Mouse (Mus musculus): ENCODE measurements around the gene Eif3k. TPM values are rescaled to one million over a fixed set of nuclear protein-coding genes. Genes with fewer than 3 reads are reported as not detected.

The Eif3k gene
- polyA plus RNA-seq, 1 experiment from 2014 or later = 342 TPM

GRCm38 (mm10) chr7:28941542-28941941, 40.1 kb downstream of the Eif3k start:
- ATAC-seq (ENCODE audit: low FRiP score) = no peak
- 89% methylated on average over 4 of the region's 4 CpGs for WGBS
- no peak overlapping the region for H3K4me3 ChIP-seq (replicated peaks)
- 0 out of 2 replicates have a peak, but pooled peaks cover 4% of the 10 kb centered on the region for H3K27me3 ChIP-seq
- H3K27ac ChIP-seq = peak overlapping the region; percentile 43; the same call in 1 of the 2 replicates
- no peaks in the 10 kb centered on the region for H3K9me3 ChIP-seq
- H3K36me3 ChIP-seq (replicated peaks) = no peaks in the 10 kb centered on the region
- H3K4me1 ChIP-seq = peaks cover 44% of the 10 kb centered on the region
- H3K4me2 ChIP-seq = no peak overlapping the region
- no peak overlapping the region for H3K9ac ChIP-seq

- no peak overlapping the region for H3K4me3 ChIP-seq (replicated peaks)
- H3K36me3 ChIP-seq (replicated peaks) = no peaks in the 10 kb centered on the region
- no peak for ATAC-seq (ENCODE audit: low FRiP score)
- no peak overlapping the region for H3K4me2 ChIP-seq
- H3K4me1 ChIP-seq = peaks cover 44% of the 10 kb centered on the region
- 85% methylated on average over 4 of the region's 4 CpGs for WGBS
- 0 out of 2 replicates have a peak, but pooled peaks cover 4% of the 10 kb centered on the region for H3K27me3 ChIP-seq
- 0 out of 2 replicates have a peak overlapping the region, but pooled peaks have one; percentile 43 for H3K27ac ChIP-seq
- no peak overlapping the region for H3K9ac ChIP-seq
- H3K9me3 ChIP-seq = no peaks in the 10 kb centered on the region
Measured at GRCm38 (mm10) chr7:28941129-28941528, 40.5 kb downstream of the Eif3k start.

GRCm38 (mm10) chr7:28939418-28940183, 42.1 kb downstream of the Eif3k start:
- no peak overlapping the region for H3K4me2 ChIP-seq
- no peak for ATAC-seq (ENCODE audit: low FRiP score)
- H3K27ac ChIP-seq = no peak overlapping the region
- H3K9me3 ChIP-seq = no peaks in the 10 kb centered on the region
- peaks cover 29% of the 10 kb centered on the region for H3K4me1 ChIP-seq
- WGBS = 92% methylated on average over 7 of the region's 7 CpGs
- no peaks in the 10 kb centered on the region for H3K36me3 ChIP-seq (replicated peaks)
- no peak overlapping the region for H3K4me3 ChIP-seq (replicated peaks)
- 0 out of 2 replicates have a peak, but pooled peaks cover 4% of the 10 kb centered on the region for H3K27me3 ChIP-seq
- no peak overlapping the region for H3K9ac ChIP-seq

GRCm38 (mm10) chr7:28938654-28939053, 43.0 kb downstream of the Eif3k start:
- Histone ChIP-seq H3K27ac (no peak overlapping the region), H3K4me1 (peaks cover 28% of the 10 kb centered on the region), H3K36me3 (replicated peaks) (no peaks in the 10 kb centered on the region), H3K27me3 (0 out of 2 replicates have a peak, but pooled peaks cover 2% of the 10 kb centered on the region), H3K9ac (no peak overlapping the region), H3K9me3 (no peaks in the 10 kb centered on the region), H3K4me3 (replicated peaks) (no peak overlapping the region), H3K4me2 (no peak overlapping the region)
- 53% methylated on average over 4 of the region's 4 CpGs for WGBS
- no peak; the same call in 1 of the 2 replicates for ATAC-seq (ENCODE audit: low FRiP score)

GRCm38 (mm10) chr7:28936787-28937186, 44.9 kb downstream of the Eif3k start:
- no peaks in the 10 kb centered on the region for H3K9me3 ChIP-seq
- peaks cover 29% of the 10 kb centered on the region for H3K4me1 ChIP-seq
- H3K4me3 ChIP-seq (replicated peaks) = no peak overlapping the region
- H3K27ac ChIP-seq = peak overlapping the region; percentile 44
- H3K27me3 ChIP-seq = no peaks in the 10 kb centered on the region
- no peaks in the 10 kb centered on the region for H3K36me3 ChIP-seq (replicated peaks)
- no peak for ATAC-seq (ENCODE audit: low FRiP score)
- no peak overlapping the region for H3K9ac ChIP-seq
- H3K4me2 ChIP-seq = no peak overlapping the region
- 78% methylated on average over 4 of the region's 4 CpGs for WGBS

- no peaks in the 10 kb centered on the region for H3K27me3 ChIP-seq
- H3K4me3 ChIP-seq (replicated peaks) = no peak overlapping the region
- no peak overlapping the region for H3K4me2 ChIP-seq
- no peak overlapping the region for H3K9ac ChIP-seq
- WGBS = 90% methylated on average over 2 of the region's 2 CpGs
- no peak for ATAC-seq (ENCODE audit: low FRiP score)
- peaks cover 40% of the 10 kb centered on the region for H3K4me1 ChIP-seq
- H3K9me3 ChIP-seq = no peaks in the 10 kb centered on the region
- no peak overlapping the region for H3K27ac ChIP-seq
- H3K36me3 ChIP-seq (replicated peaks) = no peaks in the 10 kb centered on the region
Measured at GRCm38 (mm10) chr7:28933825-28934224, 47.8 kb downstream of the Eif3k start.

- H3K27ac ChIP-seq = no peak overlapping the region
- no peak overlapping the region for H3K9ac ChIP-seq
- H3K36me3 ChIP-seq (replicated peaks) = no peaks in the 10 kb centered on the region
- peaks cover 38% of the 10 kb centered on the region for H3K4me1 ChIP-seq
- H3K9me3 ChIP-seq = no peaks in the 10 kb centered on the region
- no peak for ATAC-seq (ENCODE audit: low FRiP score)
- 86% methylated on average over 6 of the region's 6 CpGs for WGBS
- no peak overlapping the region for H3K4me3 ChIP-seq (replicated peaks)
- no peaks in the 10 kb centered on the region for H3K27me3 ChIP-seq
- H3K4me2 ChIP-seq = no peak overlapping the region
Measured at GRCm38 (mm10) chr7:28932421-28933041, 49.1 kb downstream of the Eif3k start.

GRCm38 (mm10) chr7:28931695-28932039, 50.0 kb downstream of the Eif3k start:
- Histone ChIP-seq H3K27me3 (no peaks in the 10 kb centered on the region), H3K4me3 (replicated peaks) (no peak overlapping the region), H3K9me3 (no peaks in the 10 kb centered on the region), H3K36me3 (replicated peaks) (no peaks in the 10 kb centered on the region), H3K27ac (no peak overlapping the region), H3K4me1 (peaks cover 32% of the 10 kb centered on the region), H3K4me2 (no peak overlapping the region), H3K9ac (no peak overlapping the region)
- WGBS = 93% methylated on average over 4 of the region's 4 CpGs
- no peak for ATAC-seq (ENCODE audit: low FRiP score)

- H3K4me3 ChIP-seq (replicated peaks) = no peak overlapping the region
- no peak overlapping the region for H3K9ac ChIP-seq
- no peaks in the 10 kb centered on the region for H3K9me3 ChIP-seq
- H3K4me2 ChIP-seq = no peak overlapping the region
- no peaks in the 10 kb centered on the region for H3K36me3 ChIP-seq (replicated peaks)
- no peak for ATAC-seq (ENCODE audit: low FRiP score)
- H3K27me3 ChIP-seq = no peaks in the 10 kb centered on the region
- peaks cover 30% of the 10 kb centered on the region for H3K4me1 ChIP-seq
- H3K27ac ChIP-seq = no peak overlapping the region; the same call in 1 of the 2 replicates
- WGBS = 95% methylated on average over 7 of the region's 7 CpGs
Measured at GRCm38 (mm10) chr7:28931032-28931694, 50.5 kb downstream of the Eif3k start.

GRCm38 (mm10) chr7:28930320-28931031, 51.2 kb downstream of the Eif3k start:
- Histone ChIP-seq H3K4me2 (no peak overlapping the region), H3K9ac (no peak overlapping the region), H3K4me3 (replicated peaks) (no peak overlapping the region), H3K27ac (peak overlapping the region; percentile 9; the same call in 1 of the 2 replicates), H3K36me3 (replicated peaks) (no peaks in the 10 kb centered on the region), H3K4me1 (peaks cover 35% of the 10 kb centered on the region), H3K27me3 (no peaks in the 10 kb centered on the region), H3K9me3 (no peaks in the 10 kb centered on the region)
- 57% methylated on average over 5 of the region's 5 CpGs for WGBS
- no peak for ATAC-seq (ENCODE audit: low FRiP score)

- Histone ChIP-seq H3K27ac (no peak overlapping the region), H3K4me3 (replicated peaks) (no peak overlapping the region), H3K36me3 (replicated peaks) (no peaks in the 10 kb centered on the region), H3K9me3 (no peaks in the 10 kb centered on the region), H3K27me3 (no peaks in the 10 kb centered on the region), H3K4me2 (no peak overlapping the region), H3K9ac (no peak overlapping the region), H3K4me1 (peaks cover 46% of the 10 kb centered on the region)
- 58% methylated on average over 3 of the region's 3 CpGs for WGBS
- ATAC-seq (ENCODE audit: low FRiP score) = no peak
Measured at GRCm38 (mm10) chr7:28929381-28929780, 52.3 kb downstream of the Eif3k start.

- ATAC-seq (ENCODE audit: low FRiP score) = no peak
- no peaks in the 10 kb centered on the region; the same call in 1 of the 2 replicates for H3K36me3 ChIP-seq (replicated peaks)
- no peak overlapping the region for H3K9ac ChIP-seq
- no peak overlapping the region for H3K27ac ChIP-seq
- no peaks in the 10 kb centered on the region for H3K9me3 ChIP-seq
- no peak overlapping the region for H3K4me3 ChIP-seq (replicated peaks)
- peaks cover 66% of the 10 kb centered on the region for H3K4me1 ChIP-seq
- H3K27me3 ChIP-seq = no peaks in the 10 kb centered on the region
- WGBS = 68% methylated on average over 2 of the region's 2 CpGs
- H3K4me2 ChIP-seq = no peak overlapping the region
Measured at GRCm38 (mm10) chr7:28926172-28926571, 55.5 kb downstream of the Eif3k start.
